Mouse (Mus musculus) fat pad, adult 2 months (tissue): Measurements from ENCODE around the gene Rusc1.

ENCODE experiments used
- DNase-seq: peaks from one replicate; pipeline ENCODE4 v3.0.0-alpha.2; 2011; ENCODE audit warnings: low read depth, low spot score; ENCODE audit errors: extremely low read depth

The Rusc1 gene

DNA sequence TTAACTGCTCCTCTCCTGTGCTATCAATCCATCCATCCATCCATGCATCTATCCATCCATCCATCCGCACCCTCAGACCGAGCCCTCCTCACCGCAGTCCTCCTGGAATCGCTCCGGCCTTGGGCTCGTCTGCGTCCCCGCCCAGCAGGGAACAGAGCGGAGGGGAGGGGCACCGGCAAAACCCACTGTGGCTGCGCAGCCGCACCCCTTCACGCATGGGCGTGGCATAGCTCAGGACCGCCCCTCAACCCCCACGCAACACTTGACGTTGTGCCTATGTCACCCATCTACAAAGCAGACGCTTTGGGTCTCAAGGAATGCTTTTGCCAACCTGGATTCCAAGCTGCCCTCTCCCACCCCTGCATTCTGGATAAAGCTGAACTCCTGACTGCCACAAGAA lies at the start of gene Rusc1:
Gene Rusc1 (minus strand): TSS at position 137 of the 400 bp plus-strand sequence.
- DNase-seq, result no peak

DNA sequence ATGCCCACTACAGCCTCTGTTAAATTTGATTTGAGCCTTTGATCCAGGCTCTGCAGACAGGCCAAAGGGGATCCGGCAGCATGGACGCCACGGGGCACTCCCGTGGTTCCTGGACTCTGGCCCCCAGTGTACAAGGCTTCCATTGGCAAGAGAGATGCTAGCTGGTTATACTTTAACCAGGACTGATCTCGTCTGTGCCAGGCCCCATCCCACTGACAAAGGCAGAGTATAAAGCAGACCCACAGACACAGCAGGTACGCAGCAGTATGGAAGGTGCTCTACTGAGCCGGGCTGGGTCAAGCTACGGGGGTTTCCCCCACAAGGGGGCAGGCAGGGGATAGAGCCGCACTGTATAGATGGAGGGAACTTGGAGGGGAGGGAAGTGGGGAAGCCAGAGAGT lies 43.3 kb upstream of the Rusc1 start:
- no peak for DNase-seq

DNA sequence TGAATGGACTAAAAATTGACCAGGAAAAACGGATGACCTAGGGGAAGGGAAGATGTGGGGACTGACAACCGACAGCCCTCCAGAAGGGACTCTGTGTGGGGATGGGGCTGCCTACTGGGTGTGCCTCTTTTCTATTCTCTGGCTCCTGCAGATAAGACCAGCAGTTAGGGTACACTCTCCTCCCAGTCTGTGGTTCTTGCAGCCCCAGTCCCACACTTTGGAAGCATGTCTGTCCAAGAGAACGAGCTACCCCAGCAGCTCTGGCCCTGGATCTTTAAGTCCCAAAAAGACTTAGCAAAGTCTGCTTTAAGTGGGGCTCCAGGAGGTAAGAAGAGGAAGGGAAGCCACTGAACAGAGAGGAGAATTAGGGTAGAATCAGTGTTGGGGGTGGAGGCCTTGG lies 42.8 kb upstream of the Rusc1 start, which contains the start of gene Pklr:
Gene Pklr (plus strand): TSS at position 185 of the 400 bp plus-strand sequence.
- no peak for DNase-seq

DNA sequence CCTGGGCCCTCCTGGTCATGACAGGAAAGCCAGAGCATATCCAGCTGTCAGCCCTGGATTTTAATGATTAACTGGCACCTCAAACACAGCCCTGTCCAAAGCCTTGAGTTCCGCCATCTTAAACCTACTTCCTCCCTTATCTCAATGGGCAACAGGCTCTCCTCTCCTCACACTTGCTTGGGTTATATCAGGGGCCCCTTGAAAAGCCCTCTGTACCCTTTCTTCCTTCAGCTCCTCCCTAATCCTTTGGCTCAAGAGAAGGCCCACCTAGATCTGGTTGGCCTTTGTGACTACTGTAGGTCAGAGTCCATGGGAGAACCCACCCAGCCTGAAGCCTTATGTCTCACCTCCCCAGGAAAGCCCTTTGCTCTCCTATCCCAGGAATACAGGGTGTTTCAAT lies 40.6 kb upstream of the Rusc1 start:
- no peak for DNase-seq

DNA sequence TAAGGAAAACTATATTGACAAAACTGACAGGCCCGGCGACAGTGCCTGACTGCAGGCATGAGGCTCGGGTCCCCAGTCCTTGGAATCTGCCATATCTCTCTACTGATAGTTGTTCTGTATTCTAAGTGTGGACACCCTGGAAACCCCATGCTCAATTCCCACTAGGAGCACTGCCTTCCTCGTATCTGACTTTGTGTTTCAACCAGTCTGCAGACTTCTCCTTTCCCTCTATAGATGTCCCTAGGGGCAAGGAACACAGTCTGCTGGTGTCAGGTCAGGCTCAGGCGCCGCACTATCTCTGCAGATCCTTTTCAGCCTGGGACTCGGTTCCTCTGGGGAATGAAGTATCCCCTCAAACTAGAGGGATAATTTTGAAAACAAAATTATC lies 39.9 kb upstream of the Rusc1 start:
- no peak for DNase-seq

DNA sequence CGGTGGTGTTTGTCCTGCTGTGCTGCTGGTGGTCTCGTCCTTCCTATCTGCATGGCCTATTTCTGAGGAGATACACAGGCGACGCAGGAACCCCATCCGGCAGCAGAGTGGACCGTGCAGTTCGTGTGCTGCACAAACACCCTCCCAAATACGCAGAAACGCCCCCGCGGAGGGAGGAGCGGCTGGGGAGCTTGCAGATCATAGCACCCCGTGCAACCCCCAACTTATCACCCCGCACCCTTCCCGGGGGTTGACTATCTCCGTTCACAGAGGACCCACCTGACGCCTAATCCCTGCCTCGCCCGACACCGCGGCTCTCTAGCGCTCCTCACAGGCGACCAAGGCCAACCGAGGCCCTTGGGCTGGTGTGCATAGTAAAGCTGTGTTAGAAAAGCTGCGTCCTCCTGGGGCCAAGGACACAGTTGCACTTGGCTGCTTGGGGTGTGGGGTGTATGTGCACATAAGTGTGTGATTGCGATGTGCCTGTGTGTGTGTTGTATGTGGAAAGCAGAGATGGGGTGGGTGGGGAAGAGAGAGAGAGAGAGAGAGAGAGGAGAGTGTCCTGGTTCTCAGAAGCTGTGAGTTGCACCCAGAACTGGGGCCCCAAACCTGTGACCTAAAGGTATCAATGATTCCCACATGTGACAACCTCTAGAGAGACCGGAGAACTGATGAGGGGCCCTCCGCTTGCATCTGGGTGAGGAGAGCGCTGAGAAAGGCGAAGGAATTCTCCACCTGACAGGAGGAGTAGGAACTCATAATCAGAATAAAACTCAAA lies 39.4 kb upstream of the Rusc1 start:
- no peak for DNase-seq

DNA sequence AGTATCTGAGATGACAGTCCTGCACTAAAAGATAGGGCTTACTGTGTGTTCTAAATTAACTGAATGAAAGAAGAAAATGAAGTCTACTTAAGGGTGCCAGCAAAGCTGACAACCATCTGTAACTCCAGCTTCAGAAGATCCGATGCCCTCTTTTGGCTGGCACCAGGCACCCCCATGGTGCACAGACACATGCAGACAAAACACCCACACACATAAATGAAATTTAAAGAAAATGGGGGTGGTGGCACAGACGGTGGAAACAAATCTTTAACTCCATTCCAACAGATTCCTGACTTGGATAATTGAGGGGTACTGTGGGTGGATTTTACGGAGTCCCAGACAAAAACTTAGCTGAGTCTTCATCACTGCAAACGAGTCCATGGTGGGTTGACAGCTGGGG lies 38.7 kb upstream of the Rusc1 start:
- no peak for DNase-seq

DNA sequence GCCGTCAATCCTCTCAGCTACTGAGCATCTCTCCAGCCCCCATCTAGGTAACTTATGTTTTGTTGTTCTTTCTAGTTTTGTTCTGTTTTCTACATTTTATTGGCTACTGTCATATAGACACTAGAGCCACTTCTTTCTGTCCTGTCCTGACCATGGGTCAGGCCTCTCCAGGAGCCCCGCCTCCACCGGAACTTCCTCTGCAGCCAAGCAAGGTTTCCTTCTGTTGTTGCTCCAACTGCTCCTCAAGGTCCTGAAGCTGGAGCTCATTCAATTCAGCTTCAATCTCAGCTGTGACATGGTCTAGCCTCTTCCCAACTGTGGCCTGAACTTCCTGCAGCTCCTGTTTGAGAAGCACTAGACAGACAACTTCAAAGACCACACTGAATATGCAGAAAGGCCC lies 36.8 kb upstream of the Rusc1 start:
- no peak for DNase-seq

DNA sequence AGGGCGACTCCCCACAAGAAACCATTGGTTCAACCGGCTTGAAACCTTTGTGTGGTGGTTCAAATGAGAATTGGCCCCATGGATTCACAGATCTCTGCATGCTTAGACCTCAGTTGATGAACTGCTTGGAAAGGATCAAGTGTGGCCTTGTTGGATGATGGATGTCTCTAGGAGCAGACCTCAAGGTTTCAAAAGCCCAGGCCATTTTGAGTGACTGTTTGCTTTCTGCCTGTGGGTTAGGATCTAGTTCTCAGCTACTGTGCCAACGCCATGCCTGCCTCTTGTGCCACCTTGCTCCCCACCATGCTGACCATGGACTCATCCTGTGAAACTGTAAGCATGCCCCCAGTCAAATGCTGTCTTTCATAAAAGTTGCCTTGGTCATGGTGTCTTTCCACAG lies 32.9 kb upstream of the Rusc1 start:
- no peak for DNase-seq

DNA sequence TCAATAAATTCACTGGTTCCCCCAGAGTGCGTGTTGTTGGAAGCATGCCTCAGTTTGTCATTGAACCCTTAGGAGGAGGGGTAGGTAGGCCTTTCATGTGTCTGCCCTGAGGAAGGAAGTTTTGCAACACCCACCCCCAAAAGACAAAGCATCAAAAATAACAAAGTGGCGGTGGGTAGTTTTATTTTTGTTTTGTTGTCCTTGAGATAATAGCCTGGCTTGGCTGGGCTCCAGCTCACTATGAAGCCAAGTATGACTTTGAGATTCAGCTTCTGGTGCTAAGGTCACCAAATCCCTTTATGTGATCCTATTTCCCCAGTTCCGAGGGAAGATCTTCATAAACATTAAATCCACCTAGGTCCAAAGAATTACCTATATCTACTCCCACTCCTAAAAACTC lies 31.1 kb upstream of the Rusc1 start:
- no peak for DNase-seq

DNA sequence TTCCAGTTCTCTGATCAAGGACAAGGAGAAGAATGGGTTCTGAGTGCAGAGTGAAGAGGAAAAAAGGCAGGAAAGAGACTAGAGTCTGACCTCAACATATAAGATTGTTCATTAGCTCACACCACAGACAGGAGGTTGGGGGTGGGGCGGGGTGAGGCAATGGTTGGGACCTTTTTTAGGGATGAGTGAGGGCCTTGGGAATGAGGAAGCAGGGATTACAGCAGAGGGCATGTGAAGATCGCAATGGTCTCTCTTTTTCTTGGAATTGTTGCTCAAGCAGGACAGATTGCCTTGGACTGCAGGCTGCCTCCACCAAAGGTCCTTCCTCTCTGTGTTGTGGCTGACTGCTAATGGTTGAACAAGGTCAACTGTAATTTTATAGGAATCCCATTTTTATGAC lies 30.2 kb upstream of the Rusc1 start:
- DNase-seq, result no peak

DNA sequence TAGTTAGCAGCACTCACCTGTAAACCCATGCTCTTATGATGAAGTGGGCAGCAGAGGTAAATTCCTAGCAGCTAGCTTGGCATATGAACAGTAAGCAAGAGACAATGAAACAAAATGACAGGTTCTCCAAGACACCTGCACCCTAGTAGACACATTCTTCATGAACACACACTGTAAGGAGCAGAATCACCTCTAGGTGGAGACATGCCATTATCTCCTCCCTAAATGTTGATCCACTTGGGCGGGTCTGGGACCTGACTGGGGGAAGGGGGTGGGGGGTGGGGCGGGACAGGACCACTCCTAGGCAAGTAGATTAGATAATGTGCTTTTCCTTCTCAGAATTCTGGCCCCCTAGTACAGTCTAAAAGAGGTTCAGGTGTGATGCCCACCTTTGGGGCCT lies 22.4 kb upstream of the Rusc1 start:
- no peak for DNase-seq

DNA sequence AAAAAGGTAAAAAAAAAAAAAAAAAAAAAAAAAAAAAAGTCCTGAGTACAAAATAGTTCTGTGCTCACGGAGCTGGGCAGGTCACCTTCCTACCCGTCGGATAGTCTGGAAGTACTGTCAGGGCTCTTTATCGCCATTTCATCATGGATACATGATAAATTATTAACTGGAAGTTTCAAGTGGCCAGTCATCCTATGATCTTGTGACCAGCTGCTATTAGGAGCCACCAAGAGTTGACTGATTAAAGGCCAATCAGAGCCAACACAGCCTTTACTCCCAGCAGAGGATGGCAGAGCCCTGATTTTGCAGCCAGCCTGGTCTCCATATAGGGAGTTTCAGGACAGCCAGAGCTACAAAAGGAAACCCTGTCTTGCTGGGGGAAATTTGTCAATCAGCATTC lies 19.9 kb upstream of the Rusc1 start:
- DNase-seq, result no peak

DNA sequence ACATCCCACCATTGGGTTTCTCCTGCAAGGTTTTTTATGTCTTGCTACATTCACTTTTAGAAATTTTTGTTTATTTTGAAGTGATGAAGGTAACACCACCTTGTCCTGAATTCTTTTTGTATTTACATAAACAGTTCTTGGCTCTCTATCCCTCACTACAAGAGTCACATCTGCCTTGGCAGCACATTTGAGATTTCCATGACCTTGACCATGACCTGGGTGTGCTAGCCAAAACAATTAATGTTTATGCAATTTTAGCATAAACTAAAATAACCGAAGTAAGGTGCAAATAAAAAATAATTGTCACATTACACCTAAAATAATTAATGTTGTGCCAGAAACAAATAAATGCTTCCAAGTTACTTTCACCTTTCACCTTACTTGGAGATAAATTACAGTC lies 15.0 kb upstream of the Rusc1 start:
- no peak for DNase-seq

DNA sequence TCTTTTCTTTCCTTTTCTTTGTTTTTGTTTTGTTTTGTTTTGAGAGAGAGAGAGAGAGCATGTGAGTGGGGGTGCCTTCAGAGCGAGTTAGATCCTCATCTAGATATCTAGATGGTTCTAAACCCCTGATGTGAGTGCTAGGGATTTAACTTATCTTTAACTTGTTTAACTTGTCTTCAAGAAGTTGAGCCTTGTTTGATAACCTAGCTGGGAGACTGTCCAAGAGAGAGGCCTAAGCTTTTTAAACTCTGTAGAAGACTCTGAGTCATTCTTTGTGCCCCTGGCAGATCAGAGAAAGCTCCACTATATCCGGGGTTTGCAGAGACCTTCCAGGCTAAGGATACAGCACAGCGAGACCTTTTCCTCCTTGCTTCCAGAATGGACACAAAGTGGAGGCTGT lies 14.4 kb upstream of the Rusc1 start:
- DNase-seq, result no peak

DNA sequence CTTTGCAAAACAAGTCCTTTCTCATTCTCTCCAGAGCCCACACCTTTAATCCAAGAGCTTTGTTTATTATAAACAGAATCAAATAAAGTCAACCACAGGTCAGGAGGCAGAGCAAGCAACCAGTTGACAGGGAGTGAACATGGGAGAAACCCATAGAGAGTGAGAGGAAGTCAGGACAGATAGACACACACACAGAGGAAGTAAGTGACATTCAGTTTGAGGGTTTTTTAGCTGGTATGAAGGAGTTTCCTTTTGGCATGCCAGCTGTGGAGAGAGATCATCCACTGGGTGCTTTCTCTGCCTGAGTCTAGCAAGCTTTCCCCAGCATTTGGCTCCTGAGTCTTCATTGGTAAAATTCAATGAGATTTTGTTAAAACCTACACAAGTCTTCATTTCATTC lies 13.8 kb upstream of the Rusc1 start:
- no peak for DNase-seq

DNA sequence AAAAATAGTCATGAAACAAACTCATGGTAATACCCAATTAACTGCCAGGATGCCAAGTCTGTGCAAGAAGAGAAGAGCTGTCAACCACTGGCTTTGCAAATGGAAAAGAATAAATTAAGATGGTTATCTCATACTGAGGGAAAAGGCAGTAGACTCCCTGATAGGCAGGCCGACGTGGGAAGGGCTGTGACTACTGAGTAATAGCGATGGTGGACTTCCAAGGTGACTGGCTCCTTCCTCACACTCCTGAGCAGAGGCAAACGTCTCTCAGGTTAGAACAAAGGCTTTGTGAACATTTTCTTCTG lies 10.1 kb upstream of the Rusc1 start:
- no peak for DNase-seq

DNA sequence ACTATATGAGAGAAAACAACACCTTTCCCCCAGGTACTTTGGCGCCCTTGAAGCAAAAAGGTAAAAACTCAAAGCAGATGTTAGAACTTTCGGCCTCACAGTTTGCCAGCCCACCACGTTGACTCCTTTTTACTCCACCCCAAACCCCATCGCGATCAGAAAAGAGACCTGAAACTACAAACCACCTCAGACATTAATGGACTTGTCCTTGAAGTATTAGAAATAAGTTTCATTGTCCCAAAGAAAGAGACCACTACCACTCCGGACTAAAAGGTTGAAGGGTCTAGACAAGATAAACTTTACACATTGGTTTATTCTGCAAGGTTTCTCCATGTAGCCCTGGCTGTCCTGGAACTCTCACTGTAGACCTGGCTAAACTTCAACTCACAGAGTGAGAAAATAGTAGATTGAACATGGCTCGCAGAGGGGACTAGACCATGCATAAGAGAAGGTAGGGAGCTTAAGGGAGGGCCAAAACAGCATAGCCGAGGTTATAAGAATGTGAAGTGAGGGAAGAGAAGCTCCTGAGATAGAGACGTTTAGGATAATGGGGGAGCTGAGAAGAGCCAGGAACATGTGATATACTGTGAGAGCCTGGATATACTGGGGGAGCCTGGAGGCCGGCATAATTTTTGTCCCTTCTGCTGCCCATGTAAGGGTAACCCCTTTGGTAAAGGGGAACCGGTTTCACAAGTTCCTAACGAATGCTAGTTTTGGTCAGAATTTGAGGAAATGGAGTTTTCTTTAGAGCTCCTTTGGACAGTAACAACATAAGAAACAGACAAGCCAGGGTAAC lies 9.6 kb upstream of the Rusc1 start:
- DNase-seq, result no peak

DNA sequence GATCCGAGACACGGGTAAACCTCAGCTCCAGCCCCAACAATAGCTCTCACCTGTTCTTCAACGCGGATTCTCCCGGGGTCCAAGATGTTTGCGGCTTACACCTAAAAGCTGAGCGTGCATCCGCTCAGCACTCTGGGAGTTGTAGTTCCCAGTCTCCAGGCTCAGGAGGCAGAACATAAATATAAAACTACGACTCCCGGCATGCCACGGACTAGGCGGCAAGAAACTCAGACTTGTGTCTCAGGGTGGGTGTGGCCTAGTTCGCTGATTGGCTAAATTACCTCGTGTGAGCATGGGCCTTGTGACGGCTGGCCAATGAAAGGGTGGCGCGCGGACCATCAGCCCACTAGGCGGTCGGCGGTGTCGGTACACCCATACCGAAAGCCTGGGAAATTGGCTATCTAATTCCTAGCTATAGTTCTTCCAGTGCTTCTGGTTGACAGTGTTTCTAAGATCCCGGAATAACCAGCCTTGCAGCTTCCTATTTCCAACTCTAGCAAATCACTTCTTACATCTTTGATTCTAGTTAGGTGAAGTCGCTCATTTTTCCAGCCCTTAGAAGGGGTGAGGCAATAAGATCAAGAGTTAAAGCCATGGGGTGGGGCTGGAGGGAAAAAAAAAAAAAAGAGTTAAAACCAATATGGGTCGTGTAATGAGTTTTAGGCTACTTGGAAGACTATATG lies 8.8 kb upstream of the Rusc1 start, which contains the start of gene Fdps:
Gene Fdps (minus strand): TSS at position 148 of the 683 bp plus-strand sequence.
- DNase-seq, result peak; percentile 98

DNA sequence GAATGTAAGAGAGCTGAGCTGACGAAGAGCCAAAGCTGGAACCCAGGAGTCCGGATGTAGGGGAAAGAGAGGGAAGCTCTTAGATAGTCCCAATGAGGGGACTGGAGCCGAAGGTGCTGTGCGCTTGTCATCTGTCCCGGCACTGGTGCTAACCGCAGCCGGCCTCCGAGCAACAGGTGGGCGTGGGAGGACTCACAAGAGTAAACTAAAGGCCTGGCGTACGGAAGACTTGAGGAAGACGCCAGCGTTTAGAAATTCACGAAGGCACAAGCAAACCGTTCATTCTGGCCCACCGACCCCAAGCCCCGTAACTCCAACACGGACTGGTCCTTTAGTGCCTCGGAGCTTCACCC lies 8.3 kb upstream of the Rusc1 start:
- DNase-seq, result no peak

DNA sequence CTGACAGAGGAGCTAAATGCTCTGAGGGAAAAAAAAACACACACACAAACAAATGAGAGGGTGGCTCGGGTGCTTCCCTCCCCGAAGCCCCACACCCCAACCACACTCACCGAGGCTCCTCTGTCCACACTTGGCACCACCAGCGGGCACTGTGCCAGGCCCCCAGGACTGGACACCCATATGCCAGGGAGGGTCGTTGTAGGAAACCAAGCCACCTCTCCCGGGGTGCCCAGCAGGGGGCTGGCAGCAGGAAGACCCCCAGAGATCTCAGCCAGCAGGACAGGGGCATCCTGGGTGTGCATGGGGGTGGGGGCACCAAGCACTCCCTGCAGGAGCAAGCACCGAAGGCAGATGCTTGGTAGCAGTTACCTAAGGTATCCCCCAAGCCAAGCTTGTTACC lies 7.7 kb upstream of the Rusc1 start, which contains the start of gene Gm43738:
Gene Gm43738 (minus strand): TSS at position 289 of the 400 bp plus-strand sequence.
- no peak for DNase-seq

DNA sequence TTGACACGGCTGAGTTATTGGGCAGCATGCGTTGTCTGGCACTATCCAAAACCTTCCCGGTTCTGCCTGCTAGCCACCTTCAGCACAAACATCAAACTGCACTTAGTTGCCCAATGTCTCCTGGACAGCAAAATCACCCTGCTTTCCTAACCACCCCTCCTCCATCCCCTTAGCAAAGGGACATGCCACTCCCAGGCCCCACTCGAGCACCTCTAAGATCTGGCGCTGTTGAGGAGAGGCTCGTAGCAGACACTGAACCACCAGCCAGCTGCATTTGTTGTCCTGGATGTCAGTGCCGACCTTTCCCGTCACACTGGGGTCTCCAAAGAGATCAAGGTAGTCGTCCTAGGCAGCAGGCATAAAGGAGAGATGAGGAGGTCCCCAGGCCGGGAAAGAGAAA lies 910 bp upstream of the Rusc1 start:
- no peak for DNase-seq
